Comparison of ENCODE assay signal across 11 mouse cellular contexts in the genomic region with DNA sequence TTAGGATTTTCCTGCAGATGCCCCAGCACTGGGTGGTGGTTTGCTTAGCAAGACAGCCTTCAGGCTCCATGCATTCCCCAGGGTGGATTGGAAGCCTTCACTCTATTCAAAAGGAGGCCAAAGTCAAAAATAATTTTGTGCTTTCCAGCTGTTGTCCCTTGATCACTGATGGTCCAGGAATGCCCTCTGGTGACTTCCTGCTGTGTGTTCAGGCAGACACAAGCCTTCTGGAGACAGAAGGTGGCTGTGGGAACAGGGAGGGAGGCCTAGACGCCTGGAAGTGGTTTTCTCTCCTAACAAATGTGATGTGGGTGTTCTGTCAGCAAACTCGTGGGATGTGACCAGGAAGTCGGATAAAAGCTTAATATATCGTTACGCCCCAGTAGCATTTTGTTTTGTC.
DNase-seq lines count a peak whose midpoint lies in the region; TF ChIP-seq lines count a peak whose summit lies in the region.
"Had no signal": no experiment of that assay in that cellular context is flagged by ENCODE, and none has a peak within 500 bp of the region (broad histone marks: within the 10 kb centered on the region; RNA-seq: fewer than 3 reads in every experiment).

No protein-coding gene starts in this region.

- no peak overlapping the region for H3K4me3 ChIP-seq in layer of hippocampus, adult 2 months
- H3K4me3 ChIP-seq: forebrain, embryonic 13.5 days; heart, embryonic 13.5 days; lung, embryonic 15.5 days had no signal

- TF ChIP-seq CTCF in layer of hippocampus, adult 2 months (conservative IDR thresholded peaks at IDR 0.05): peak; percentile 56

- H3K27ac ChIP-seq in layer of hippocampus, adult 2 months: no peak overlapping the region
- H3K27ac ChIP-seq: forebrain, embryonic 13.5 days; heart, embryonic 13.5 days; lung, embryonic 15.5 days had no signal

- DNase-seq in heart, adult 18-20 months: peak; percentile 6 to 8
- DNase-seq in heart, adult 8-10 months (ENCODE audit: low spot score): no peak
- DNase-seq in layer of hippocampus, adult 2 months (ENCODE audit: low spot score in 2 of 2): peak; percentile 13 to 23
- no peak for DNase-seq in layer of hippocampus, postnatal 10 days (ENCODE audit: low spot score in 2 of 2)
- peak; percentile 14 for DNase-seq in right cerebral cortex, adult 18-20 months
- DNase-seq in right cerebral cortex, postnatal 25 days: no peak
- peak; percentile 35 for DNase-seq in lung, postnatal 10 days
- no peak for DNase-seq in c-Kit-positive CD71-positive TER-119-positive erythroid progenitor cells, embryonic 14.5 days (ENCODE audit: low spot score)

Comparison
In these comparisons a context has a peak if more than half of its experiments do, and no peak if none do; other contexts are left out.
1. DNase-seq: peak in heart, adult 18-20 months (2 of 2), layer of hippocampus, adult 2 months (2 of 2), right cerebral cortex, adult 18-20 months (single experiment) and lung, postnatal 10 days (single experiment); none in heart, adult 8-10 months (single experiment), layer of hippocampus, postnatal 10 days (0 of 2), right cerebral cortex, postnatal 25 days (single experiment) and c-Kit-positive CD71-positive TER-119-positive erythroid progenitor cells, embryonic 14.5 days (single experiment).